Comparison of ENCODE assay signal across 41 mouse cellular contexts in the genomic region with DNA sequence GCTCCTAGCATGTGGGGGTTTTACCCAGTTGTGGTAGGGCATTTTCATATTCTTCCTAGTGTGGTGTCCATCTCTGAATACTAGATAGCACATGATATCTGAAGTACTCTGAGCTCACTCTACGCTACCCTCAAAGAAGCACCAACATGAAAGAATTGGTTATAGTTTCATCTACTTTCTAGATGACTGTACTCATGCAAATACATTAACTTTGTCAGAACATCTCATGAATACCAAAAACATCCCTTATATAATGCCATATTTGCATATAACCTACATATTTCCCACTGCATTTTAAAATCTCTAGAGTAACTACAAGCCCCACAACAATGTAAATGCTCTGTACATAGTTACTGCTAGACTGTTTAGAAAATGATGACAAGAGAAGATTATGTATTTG. TPM values are rescaled to one million over a fixed set of nuclear protein-coding genes. Genes with fewer than 3 reads are reported as not detected.
"Had no signal": no experiment of that assay in that cellular context is flagged by ENCODE, and none has a peak within 500 bp of the region (broad histone marks: within the 10 kb centered on the region; RNA-seq: fewer than 3 reads in every experiment).

No protein-coding gene starts in this region.

- DNase-seq: heart, postnatal 10 days; heart, postnatal 14 days; heart, postnatal 36 days; heart, postnatal 4 days; kidney, adult 11 months; kidney, adult 2 months; kidney, adult 8-10 months; kidney, adult 9 months; kidney, postnatal 10 days; kidney, postnatal 14 days; kidney, postnatal 25 days; kidney, postnatal 36 days; layer of hippocampus, adult 9-11 months; layer of hippocampus, postnatal 36 days had no signal

- H3K9ac ChIP-seq: heart, embryonic 12.5 days; heart, embryonic 13.5 days; heart, embryonic 15.5 days; hindbrain, embryonic 12.5 days; hindbrain, embryonic 13.5 days; hindbrain, embryonic 14.5 days; hindbrain, embryonic 15.5 days; intestine, embryonic 15.5 days had no signal

- ATAC-seq: hindbrain, embryonic 16.5 days; hindbrain, postnatal 0 days; inflammation-experienced regulatory T-cells, adult 6 months; intestine, embryonic 15.5 days; intestine, embryonic 16.5 days; intestine, postnatal 0 days had no signal

- H3K9me3 ChIP-seq: heart, embryonic 10.5 days; heart, embryonic 12.5 days; heart, embryonic 13.5 days; heart, embryonic 15.5 days; hindbrain, embryonic 10.5 days; hindbrain, embryonic 12.5 days; hindbrain, embryonic 13.5 days; hindbrain, embryonic 15.5 days; intestine, embryonic 15.5 days had no signal

- H3K36me3 ChIP-seq: heart, embryonic 10.5 days; heart, embryonic 12.5 days; heart, embryonic 13.5 days; heart, embryonic 15.5 days; hindbrain, embryonic 10.5 days; hindbrain, embryonic 12.5 days; hindbrain, embryonic 13.5 days; hindbrain, embryonic 15.5 days; intestine, embryonic 15.5 days had no signal

- H3K4me2 ChIP-seq: heart, embryonic 11.5 days; heart, embryonic 12.5 days; heart, embryonic 13.5 days; heart, embryonic 15.5 days; hindbrain, embryonic 12.5 days; hindbrain, embryonic 13.5 days; hindbrain, embryonic 14.5 days; hindbrain, embryonic 15.5 days; intestine, embryonic 15.5 days had no signal

- H3K4me1 ChIP-seq: hindbrain, embryonic 10.5 days; hindbrain, embryonic 12.5 days; hindbrain, embryonic 13.5 days; hindbrain, embryonic 15.5 days had no signal

- H3K27ac ChIP-seq: heart, embryonic 10.5 days; heart, embryonic 13.5 days; heart, embryonic 15.5 days; hindbrain, embryonic 10.5 days; hindbrain, embryonic 12.5 days; hindbrain, embryonic 13.5 days; hindbrain, embryonic 14.5 days; hindbrain, embryonic 15.5 days; hindbrain, postnatal 0 days; intestine, embryonic 15.5 days; kidney, postnatal 0 days; layer of hippocampus, adult 2 months; left cerebral cortex, adult 2 months had no signal

- H3K4me3 ChIP-seq: heart, embryonic 10.5 days; heart, embryonic 12.5 days; heart, embryonic 13.5 days; heart, embryonic 15.5 days; hindbrain, embryonic 10.5 days; hindbrain, embryonic 12.5 days; hindbrain, embryonic 13.5 days; hindbrain, embryonic 15.5 days; intestine, embryonic 15.5 days; layer of hippocampus, adult 2 months; left cerebral cortex, adult 2 months had no signal

- H3K27me3 ChIP-seq: heart, embryonic 12.5 days; heart, embryonic 13.5 days; heart, embryonic 15.5 days; hindbrain, embryonic 12.5 days; hindbrain, embryonic 13.5 days; hindbrain, embryonic 15.5 days; intestine, embryonic 15.5 days had no signal

RNA-seq across cellular contexts. Expression of a gene that starts 23.2 kb away (rescaled TPM):
- total RNA-seq: heart, postnatal 25 days; heart, postnatal 36 days; heart, postnatal 4 days; hindbrain, postnatal 0 days; layer of hippocampus, adult 18-20 months; layer of hippocampus, adult 2 months; layer of hippocampus, adult 8-10 months; layer of hippocampus, postnatal 10 days; layer of hippocampus, postnatal 14 days; layer of hippocampus, postnatal 25 days; layer of hippocampus, postnatal 36 days had no signal
- polyA plus RNA-seq: heart, embryonic 10.5 days; heart, embryonic 12.5 days; heart, postnatal 0 days; hindbrain, embryonic 11.5 days; hindbrain, embryonic 12.5 days had no signal
